Mouse (Mus musculus): ENCODE measurements around the gene Sun5. TPM values are rescaled to one million over a fixed set of nuclear protein-coding genes. Genes with fewer than 3 reads are reported as not detected.

Gene Sun5
- not detected in 2 replicates for polyA plus RNA-seq (2014; fragmentation: Nextera tagmentation; extraction: Ambion mirVana)

GRCm38 (mm10) chr2:153870984-153871383 is at the start of gene Sun5:
Gene Sun5 (minus strand): TSS chr2:153871084.
- 85% methylated on average over 4 of the region's 4 CpGs for WGBS
- H3K27ac ChIP-seq (replicated peaks; ENCODE audit: low read depth, low read length): no peak within 1 kb of the TSS
- no peaks in the 10 kb centered on the region for H3K36me3 ChIP-seq (ENCODE audit: control insufficient read depth, insufficient read depth, low read length)
- H3K27me3 ChIP-seq (ENCODE audit: control insufficient read depth, insufficient read depth, low read length): no peaks in the 10 kb centered on the region
- H3K9me3 ChIP-seq (ENCODE audit: control insufficient read depth, low read length): no peaks in the 10 kb centered on the region
- H3K4me1 ChIP-seq (ENCODE audit: control insufficient read depth, insufficient read depth, low read length): no peaks in the 10 kb centered on the region
- H3K4me2 ChIP-seq (ENCODE audit: low read length): no peak within 1 kb of the TSS
- H3K4me3 ChIP-seq (replicated peaks; ENCODE audit: low read depth, low read length): no peak within 1 kb of the TSS
- H3K9ac ChIP-seq (replicated peaks; ENCODE audit: low read length): no peak within 1 kb of the TSS
- no peak for DNase-seq
- ATAC-seq (ENCODE audit: low FRiP score, low TSS enrichment): no peak

GRCm38 (mm10) chr2:153917930-153918329 is 47.0 kb upstream of the Sun5 start, which contains the start of gene Bpifb3:
Gene Bpifb3 (plus strand): TSS chr2:153918230.
- no peak for DNase-seq
- ATAC-seq (ENCODE audit: low FRiP score, low TSS enrichment): no peak
- no peak within 1 kb of the TSS for H3K9ac ChIP-seq (replicated peaks; ENCODE audit: low read length)
- no peaks in the 10 kb centered on the region for H3K9me3 ChIP-seq (ENCODE audit: control insufficient read depth, low read length)
- no peak within 1 kb of the TSS for H3K4me3 ChIP-seq (replicated peaks; ENCODE audit: low read depth, low read length)
- 62% methylated on average over 8 of the region's 8 CpGs for WGBS
- H3K4me1 ChIP-seq (ENCODE audit: control insufficient read depth, insufficient read depth, low read length): no peaks in the 10 kb centered on the region
- no peaks in the 10 kb centered on the region for H3K27me3 ChIP-seq (ENCODE audit: control insufficient read depth, insufficient read depth, low read length)
- no peaks in the 10 kb centered on the region for H3K36me3 ChIP-seq (ENCODE audit: control insufficient read depth, insufficient read depth, low read length)
- no peak within 1 kb of the TSS for H3K27ac ChIP-seq (replicated peaks; ENCODE audit: low read depth, low read length)
- no peak within 1 kb of the TSS for H3K4me2 ChIP-seq (ENCODE audit: low read length)

GRCm38 (mm10) chr2:153914151-153914550 is 43.3 kb upstream of the Sun5 start:
- no peaks in the 10 kb centered on the region for H3K36me3 ChIP-seq (ENCODE audit: control insufficient read depth, insufficient read depth, low read length)
- no peak overlapping the region for H3K4me2 ChIP-seq (ENCODE audit: low read length)
- no peaks in the 10 kb centered on the region for H3K27me3 ChIP-seq (ENCODE audit: control insufficient read depth, insufficient read depth, low read length)
- H3K9ac ChIP-seq (replicated peaks; ENCODE audit: low read length): no peak overlapping the region
- no peaks in the 10 kb centered on the region for H3K4me1 ChIP-seq (ENCODE audit: control insufficient read depth, insufficient read depth, low read length)
- 35% methylated on average over 5 of the region's 5 CpGs for WGBS
- ATAC-seq (ENCODE audit: low FRiP score, low TSS enrichment) (no peak), DNase-seq (peak; percentile 5)
- no peak overlapping the region for H3K4me3 ChIP-seq (replicated peaks; ENCODE audit: low read depth, low read length)
- no peak overlapping the region for H3K27ac ChIP-seq (replicated peaks; ENCODE audit: low read depth, low read length)
- no peaks in the 10 kb centered on the region for H3K9me3 ChIP-seq (ENCODE audit: control insufficient read depth, low read length)

GRCm38 (mm10) chr2:153906626-153907025 is 35.7 kb upstream of the Sun5 start:
- DNase-seq (no peak), ATAC-seq (ENCODE audit: low FRiP score, low TSS enrichment) (no peak)
- 90% methylated on average over 4 of the region's 4 CpGs for WGBS
- H3K9ac ChIP-seq (replicated peaks; ENCODE audit: low read length): no peak overlapping the region
- no peaks in the 10 kb centered on the region for H3K9me3 ChIP-seq (ENCODE audit: control insufficient read depth, low read length)
- no peaks in the 10 kb centered on the region for H3K36me3 ChIP-seq (ENCODE audit: control insufficient read depth, insufficient read depth, low read length)
- H3K4me2 ChIP-seq (ENCODE audit: low read length): no peak overlapping the region
- H3K4me1 ChIP-seq (ENCODE audit: control insufficient read depth, insufficient read depth, low read length): no peaks in the 10 kb centered on the region
- H3K4me3 ChIP-seq (replicated peaks; ENCODE audit: low read depth, low read length): no peak overlapping the region
- H3K27me3 ChIP-seq (ENCODE audit: control insufficient read depth, insufficient read depth, low read length): no peaks in the 10 kb centered on the region
- no peak overlapping the region for H3K27ac ChIP-seq (replicated peaks; ENCODE audit: low read depth, low read length)

- Histone ChIP-seq H3K4me2 (ENCODE audit: low read length) (no peak overlapping the region), H3K4me1 (ENCODE audit: control insufficient read depth, insufficient read depth, low read length) (no peaks in the 10 kb centered on the region), H3K27ac (replicated peaks; ENCODE audit: low read depth, low read length) (no peak overlapping the region), H3K27me3 (ENCODE audit: control insufficient read depth, insufficient read depth, low read length) (no peaks in the 10 kb centered on the region), H3K4me3 (replicated peaks; ENCODE audit: low read depth, low read length) (no peak overlapping the region), H3K9me3 (ENCODE audit: control insufficient read depth, low read length) (no peaks in the 10 kb centered on the region), H3K36me3 (ENCODE audit: control insufficient read depth, insufficient read depth, low read length) (no peaks in the 10 kb centered on the region), H3K9ac (replicated peaks; ENCODE audit: low read length) (no peak overlapping the region)
- DNase-seq (no peak), ATAC-seq (ENCODE audit: low FRiP score, low TSS enrichment) (no peak)
- 84% methylated on average over 6 of the region's 6 CpGs for WGBS
Measured at GRCm38 (mm10) chr2:153902726-153903125, 31.8 kb upstream of the Sun5 start.

- 80% methylated on average over 4 of the region's 4 CpGs for WGBS
- no peak within 1 kb of the TSS for H3K4me2 ChIP-seq (ENCODE audit: low read length)
- no peaks in the 10 kb centered on the region for H3K27me3 ChIP-seq (ENCODE audit: control insufficient read depth, insufficient read depth, low read length)
- H3K4me1 ChIP-seq (ENCODE audit: control insufficient read depth, insufficient read depth, low read length): no peaks in the 10 kb centered on the region
- H3K9ac ChIP-seq (replicated peaks; ENCODE audit: low read length): no peak within 1 kb of the TSS
- no peaks in the 10 kb centered on the region for H3K36me3 ChIP-seq (ENCODE audit: control insufficient read depth, insufficient read depth, low read length)
- ATAC-seq (ENCODE audit: low FRiP score, low TSS enrichment) (no peak), DNase-seq (no peak)
- H3K9me3 ChIP-seq (ENCODE audit: control insufficient read depth, low read length): no peaks in the 10 kb centered on the region
- no peak within 1 kb of the TSS for H3K4me3 ChIP-seq (replicated peaks; ENCODE audit: low read depth, low read length)
- no peak within 1 kb of the TSS for H3K27ac ChIP-seq (replicated peaks; ENCODE audit: low read depth, low read length)
Measured at GRCm38 (mm10) chr2:153900088-153900487, 29.2 kb upstream of the Sun5 start, which contains the start of gene Bpifb6. Gene Bpifb6 (plus strand): TSS chr2:153900388.

- Histone ChIP-seq H3K36me3 (ENCODE audit: control insufficient read depth, insufficient read depth, low read length) (no peaks in the 10 kb centered on the region), H3K9ac (replicated peaks; ENCODE audit: low read length) (no peak overlapping the region), H3K27ac (replicated peaks; ENCODE audit: low read depth, low read length) (no peak overlapping the region), H3K9me3 (ENCODE audit: control insufficient read depth, low read length) (no peaks in the 10 kb centered on the region), H3K4me2 (ENCODE audit: low read length) (no peak overlapping the region), H3K27me3 (ENCODE audit: control insufficient read depth, insufficient read depth, low read length) (no peaks in the 10 kb centered on the region), H3K4me1 (ENCODE audit: control insufficient read depth, insufficient read depth, low read length) (no peaks in the 10 kb centered on the region), H3K4me3 (replicated peaks; ENCODE audit: low read depth, low read length) (no peak overlapping the region)
- WGBS: 83% methylated on average over 5 of the region's 5 CpGs
- DNase-seq (no peak), ATAC-seq (ENCODE audit: low FRiP score, low TSS enrichment) (no peak)
Measured at GRCm38 (mm10) chr2:153899111-153899510, 28.2 kb upstream of the Sun5 start.

GRCm38 (mm10) chr2:153874745-153875144 is 3.9 kb upstream of the Sun5 start, which contains the start of gene Bpifb2:
Gene Bpifb2 (plus strand): TSS chr2:153875045.
- no peaks in the 10 kb centered on the region for H3K4me1 ChIP-seq (ENCODE audit: control insufficient read depth, insufficient read depth, low read length)
- H3K27me3 ChIP-seq (ENCODE audit: control insufficient read depth, insufficient read depth, low read length): no peaks in the 10 kb centered on the region
- H3K9ac ChIP-seq (replicated peaks; ENCODE audit: low read length): no peak within 1 kb of the TSS
- DNase-seq (no peak), ATAC-seq (ENCODE audit: low FRiP score, low TSS enrichment) (no peak)
- no peak within 1 kb of the TSS for H3K27ac ChIP-seq (replicated peaks; ENCODE audit: low read depth, low read length)
- no peak within 1 kb of the TSS for H3K4me3 ChIP-seq (replicated peaks; ENCODE audit: low read depth, low read length)
- H3K36me3 ChIP-seq (ENCODE audit: control insufficient read depth, insufficient read depth, low read length): no peaks in the 10 kb centered on the region
- H3K4me2 ChIP-seq (ENCODE audit: low read length): no peak within 1 kb of the TSS
- no peaks in the 10 kb centered on the region for H3K9me3 ChIP-seq (ENCODE audit: control insufficient read depth, low read length)
- 75% methylated on average over 9 of the region's 9 CpGs for WGBS

GRCm38 (mm10) chr2:153861960-153862359 is 8.9 kb downstream of the Sun5 start:
- H3K27me3 ChIP-seq (ENCODE audit: control insufficient read depth, insufficient read depth, low read length): no peaks in the 10 kb centered on the region
- DNase-seq: no peak
- no peaks in the 10 kb centered on the region for H3K4me1 ChIP-seq (ENCODE audit: control insufficient read depth, insufficient read depth, low read length)
- no peaks in the 10 kb centered on the region for H3K36me3 ChIP-seq (ENCODE audit: control insufficient read depth, insufficient read depth, low read length)
- WGBS: 54% methylated on average over 3 of the region's 3 CpGs
- no peak overlapping the region for H3K4me3 ChIP-seq (replicated peaks; ENCODE audit: low read depth, low read length)
- no peaks in the 10 kb centered on the region for H3K9me3 ChIP-seq (ENCODE audit: control insufficient read depth, low read length)
- no peak overlapping the region for H3K4me2 ChIP-seq (ENCODE audit: low read length)
- ATAC-seq (ENCODE audit: low FRiP score, low TSS enrichment): no peak
- no peak overlapping the region for H3K27ac ChIP-seq (replicated peaks; ENCODE audit: low read depth, low read length)
- no peak overlapping the region for H3K9ac ChIP-seq (replicated peaks; ENCODE audit: low read length)
